Mouse (Mus musculus) heart, embryonic 10.5 days (tissue): ENCODE data around the gene Zfp773. TPM values are rescaled to one million over a fixed set of nuclear protein-coding genes. Genes with fewer than 3 reads are reported as not detected.
A peak's percentile ranks its signal among the peaks of the same experiment; 100 is the strongest.
"Not testable (repeated sequence)": the region's sequence is repeated elsewhere in the genome, so short reads cannot be mapped to it uniquely, and the experiment has no call there.

Source experiments
- DNase-seq: peaks from one replicate; pipeline ENCODE4 v3.0.0-alpha.2; 2017; ENCODE audit warnings: low spot score
- H3K27ac ChIP-seq: fragments of 300-500 bp; sonication (generic); 2 replicates; pipeline ENCODE4 v1.5.1; 2016; ENCODE audit warnings: mild to moderate bottlenecking
- H3K27me3 ChIP-seq: fragments of 300-500 bp; sonication (generic); 2 replicates; pipeline ENCODE4 v1.6.1; 2016; ENCODE audit warnings: mild to moderate bottlenecking; ENCODE audit not compliant: poor library complexity, insufficient read depth, severe bottlenecking
- H3K36me3 ChIP-seq: fragments of 300-500 bp; sonication (generic); 2 replicates; pipeline ENCODE4 v1.6.1; 2016; ENCODE audit warnings: mild to moderate bottlenecking, moderate library complexity
- H3K4me1 ChIP-seq: fragments of 300-500 bp; sonication (generic); 2 replicates; pipeline ENCODE4 v1.6.1; 2016; ENCODE audit warnings: mild to moderate bottlenecking
- H3K4me3 ChIP-seq: fragments of 300-500 bp; sonication (generic); 2 replicates; pipeline ENCODE4 v1.5.1; 2016; ENCODE audit warnings: mild to moderate bottlenecking, moderate library complexity
- H3K9me3 ChIP-seq: fragments of 300-500 bp; sonication (generic); 2 replicates; pipeline ENCODE4 v1.6.1; 2016; ENCODE audit warnings: mild to moderate bottlenecking, moderate library complexity
- WGBS: fragments of 180-500 bp; shearing (Covaris S2); methylation state at CpG from one replicate; pipeline ENCODE4 v1.1.7; 2016; 5-methylcytosine and 5-hydroxymethylcytosine counted together
- polyA plus RNA-seq: library from polyadenylated mRNA; unstranded; fragments of >200 nt; fragmentation: Nextera tagmentation; extraction: Ambion mirVana; gene quantifications from 2 replicates; pipeline ENCODE4 v1.2.1, GENCODE M21; 2016

Gene Zfp773
- polyA plus RNA-seq: 0.58 and 1.1 TPM in 2 replicates

DNA sequence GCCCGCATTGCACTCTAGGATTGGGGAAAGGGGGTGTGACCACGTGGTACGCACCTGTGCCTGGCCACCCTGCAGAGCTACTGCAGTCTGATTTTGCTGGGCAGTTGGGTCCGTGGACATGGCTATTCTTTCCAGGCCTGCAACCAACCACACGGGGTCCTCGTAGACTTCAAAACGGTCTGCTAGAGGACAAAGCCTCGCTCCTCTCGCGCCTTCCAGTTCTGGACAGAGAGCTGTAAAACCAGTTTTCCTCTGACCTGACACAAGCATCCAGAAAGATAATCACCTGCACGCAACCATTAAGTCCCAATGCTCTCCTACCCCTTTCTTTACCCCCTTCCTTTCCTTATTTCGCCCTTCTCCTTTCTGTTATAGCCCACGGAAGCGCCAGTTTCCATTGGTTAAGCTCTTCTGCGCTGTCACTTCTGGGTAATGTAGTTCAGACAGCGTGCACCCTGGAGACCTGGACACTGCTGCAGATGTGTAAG is at the start of gene Zfp773:
Zfp773 (minus strand) TSS at position 377 of the 488 bp plus-strand sequence.
- Histone ChIP-seq H3K27me3 (no peaks in the 10 kb centered on the region), H3K4me1 (no peaks in the 10 kb centered on the region), H3K9me3 (no peaks in the 10 kb centered on the region), H3K27ac (peak within 1 kb of the TSS; percentile 82), H3K4me3 (peak within 1 kb of the TSS; percentile 62), H3K36me3 (no peaks in the 10 kb centered on the region)
- peak; percentile 83 for DNase-seq
- 11% methylated on average over 16 of the region's 16 CpGs for WGBS

DNA sequence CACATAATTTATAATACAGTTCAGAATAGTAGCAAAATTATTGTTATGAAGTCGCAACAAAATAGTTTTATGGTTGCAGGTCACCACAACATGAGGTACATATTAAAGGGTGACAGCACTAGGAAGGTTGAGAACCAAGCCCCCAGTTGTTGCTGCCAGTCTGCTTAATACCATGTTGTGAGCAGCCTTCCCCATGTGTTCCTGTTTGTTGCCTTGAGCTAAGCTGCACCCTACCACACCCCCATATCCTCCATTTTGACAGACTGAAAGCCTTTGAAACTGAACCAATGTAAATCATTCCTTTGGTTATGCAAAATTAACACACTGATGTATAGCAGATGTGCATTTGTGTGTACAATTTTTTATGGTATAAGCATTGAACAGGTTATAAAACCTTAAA is 49.3 kb upstream of the Zfp773 start:
- Histone ChIP-seq H3K9me3 (no peaks in the 10 kb centered on the region), H3K4me1 (no peaks in the 10 kb centered on the region), H3K36me3 (peaks cover 22% of the 10 kb centered on the region), H3K27me3 (no peaks in the 10 kb centered on the region), H3K27ac (no peak overlapping the region), H3K4me3 (no peak overlapping the region)
- no peak for DNase-seq
- WGBS: 83% methylated on average over 1 of the region's 1 CpGs

- DNase-seq: peak; percentile 76
- Histone ChIP-seq H3K27me3 (no peaks in the 10 kb centered on the region), H3K36me3 (peaks cover 12% of the 10 kb centered on the region), H3K27ac (peak within 1 kb of the TSS; percentile 72), H3K4me3 (peak within 1 kb of the TSS; percentile 70), H3K4me1 (peaks cover 3% of the 10 kb centered on the region; the same call in 1 of the 2 replicates), H3K9me3 (no peaks in the 10 kb centered on the region)
- 3% methylated on average over 26 of the region's 26 CpGs for WGBS
Observed at GRCm38 (mm10) chr7:7171227-7172147, 34.9 kb upstream of the Zfp773 start, which contains the start of gene Zfp418. Gene Zfp418, plus strand, starts transcription at chr7:7171330.

GRCm38 (mm10) chr7:7145991-7146608 is 9.5 kb upstream of the Zfp773 start:
- Histone ChIP-seq H3K4me3 (no peak overlapping the region), H3K27me3 (no peaks in the 10 kb centered on the region), H3K4me1 (no peaks in the 10 kb centered on the region), H3K27ac (no peak overlapping the region), H3K36me3 (no peaks in the 10 kb centered on the region), H3K9me3 (peaks cover 7% of the 10 kb centered on the region; the same call in 1 of the 2 replicates)
- no peak for DNase-seq
- WGBS: 84% methylated on average over 15 of the region's 15 CpGs

GRCm38 (mm10) chr7:7144215-7144614 is 7.7 kb upstream of the Zfp773 start:
- Histone ChIP-seq H3K9me3 (peaks cover 7% of the 10 kb centered on the region; the same call in 1 of the 2 replicates), H3K27ac (no peak overlapping the region), H3K36me3 (no peaks in the 10 kb centered on the region), H3K4me1 (no peaks in the 10 kb centered on the region), H3K27me3 (no peaks in the 10 kb centered on the region), H3K4me3 (no peak overlapping the region)
- DNase-seq: no peak
- 68% methylated on average over 1 of the region's 1 CpGs for WGBS

GRCm38 (mm10) chr7:7132751-7133150 is 3.8 kb downstream of the Zfp773 start:
- no peaks in the 10 kb centered on the region for H3K9me3 ChIP-seq
- no peaks in the 10 kb centered on the region for H3K36me3 ChIP-seq
- DNase-seq: no peak
- H3K4me1 ChIP-seq: no peaks in the 10 kb centered on the region
- WGBS: 71% methylated on average over 8 of the region's 8 CpGs
- H3K27ac ChIP-seq: no peak overlapping the region
- no peaks in the 10 kb centered on the region for H3K27me3 ChIP-seq
- no peak overlapping the region for H3K4me3 ChIP-seq

GRCm38 (mm10) chr7:7130491-7131124 is 5.9 kb downstream of the Zfp773 start:
- 88% methylated on average over 15 of the region's 15 CpGs for WGBS
- not testable (repeated sequence) for H3K27me3 ChIP-seq, H3K4me3 ChIP-seq

DNA sequence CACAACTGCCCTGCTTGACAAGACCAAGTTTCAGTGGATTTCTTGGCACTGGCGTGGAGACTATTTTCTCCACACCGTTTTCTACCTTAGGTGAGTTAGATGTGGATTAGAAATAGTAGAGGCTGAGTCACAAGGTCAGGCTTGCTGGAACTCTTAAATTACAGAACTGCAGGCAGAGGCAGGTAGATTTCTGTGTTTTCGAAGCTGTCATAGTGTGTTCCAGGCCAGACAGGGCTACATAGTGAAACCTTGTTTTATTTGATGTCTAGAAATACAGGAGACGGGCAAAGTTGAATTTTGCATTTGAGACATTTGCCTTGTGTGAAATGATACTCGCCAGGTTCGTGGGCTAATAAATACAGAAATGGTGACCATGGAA is 15.0 kb downstream of the Zfp773 start:
- Histone ChIP-seq H3K9me3 (no peaks in the 10 kb centered on the region), H3K36me3 (peaks cover 21% of the 10 kb centered on the region), H3K4me1 (0 out of 2 replicates have a peak, but pooled peaks cover 3% of the 10 kb centered on the region), H3K27me3 (no peaks in the 10 kb centered on the region), H3K27ac (peak overlapping the region; percentile 80), H3K4me3 (peak overlapping the region; percentile 70)
- WGBS: 47% methylated on average over 6 of the region's 6 CpGs
- DNase-seq: no peak

More at GRCm38 (mm10) chr7:7130491-7131124, 5.9 kb downstream of the Zfp773 start:
- not testable (repeated sequence) for H3K4me1 ChIP-seq, H3K9me3 ChIP-seq, DNase-seq, H3K27ac ChIP-seq, H3K36me3 ChIP-seq

DNA sequence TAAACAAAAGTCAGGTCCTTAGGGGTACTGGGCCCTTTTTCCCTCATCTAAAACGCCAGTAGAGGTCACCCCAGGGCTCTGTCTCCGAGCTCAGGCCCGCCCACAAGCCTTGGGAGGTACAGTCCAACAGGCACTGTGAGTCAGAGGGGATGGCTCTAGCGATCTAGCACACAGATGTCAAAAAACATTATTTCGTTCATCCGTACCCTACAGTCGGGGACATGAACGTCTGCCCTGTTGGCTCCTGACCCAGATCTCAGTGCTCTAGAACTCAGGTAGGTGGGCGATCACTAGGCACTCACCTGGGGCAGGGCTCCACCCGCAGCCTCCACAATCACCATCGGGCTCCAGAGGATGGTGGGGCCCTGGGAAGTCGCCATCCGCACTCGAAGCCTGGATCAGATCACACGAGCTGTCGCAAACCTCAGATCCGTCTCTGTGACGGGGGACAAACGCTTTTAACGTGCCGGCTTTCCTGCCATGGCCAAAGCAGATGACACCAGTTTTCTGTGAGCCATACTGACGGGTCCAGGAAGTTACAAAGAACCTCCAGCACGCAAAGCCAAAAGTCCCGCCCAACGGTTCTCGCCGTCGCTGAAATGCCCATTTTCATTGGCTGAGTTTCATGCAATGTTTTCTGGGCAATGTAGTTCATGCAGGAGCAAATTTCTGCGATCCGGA is 15.5 kb downstream of the Zfp773 start, which contains the start of gene Zfp954:
Zfp954 (minus strand) TSS at position 568 of the 681 bp plus-strand sequence.
- under 1% methylated on average over 30 of the region's 30 CpGs for WGBS
- no peaks in the 10 kb centered on the region for H3K27me3 ChIP-seq
- H3K27ac ChIP-seq: peak within 1 kb of the TSS; percentile 80
- peak; percentile 94 for DNase-seq
- 0 out of 2 replicates have a peak, but pooled peaks cover 3% of the 10 kb centered on the region for H3K4me1 ChIP-seq
- H3K9me3 ChIP-seq: no peaks in the 10 kb centered on the region
- H3K4me3 ChIP-seq: peak within 1 kb of the TSS; percentile 70
- peaks cover 26% of the 10 kb centered on the region for H3K36me3 ChIP-seq

DNA sequence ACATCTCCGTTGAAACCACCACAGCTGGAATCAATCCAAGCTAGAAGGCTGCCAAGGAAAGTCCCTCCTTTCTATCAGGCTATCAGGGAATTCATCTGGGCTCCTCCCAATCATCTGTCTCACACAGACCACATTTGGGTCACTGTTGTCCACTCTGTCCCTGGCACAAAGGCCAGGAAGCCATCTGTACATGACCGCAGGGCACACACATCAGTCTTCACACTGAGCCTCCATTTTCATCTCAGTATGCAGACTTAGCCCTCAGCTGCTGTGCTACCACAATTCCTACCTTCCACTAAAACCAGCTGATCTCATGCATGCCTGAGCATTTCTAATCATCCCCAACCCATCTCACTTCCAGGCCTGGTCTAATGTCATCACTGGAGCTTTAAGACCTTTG is 18.1 kb downstream of the Zfp773 start:
- Histone ChIP-seq H3K4me1 (0 out of 2 replicates have a peak, but pooled peaks cover 3% of the 10 kb centered on the region), H3K9me3 (no peaks in the 10 kb centered on the region), H3K36me3 (peaks cover 48% of the 10 kb centered on the region), H3K4me3 (no peak overlapping the region), H3K27ac (no peak overlapping the region), H3K27me3 (no peaks in the 10 kb centered on the region)
- no peak for DNase-seq
- 86% methylated on average over 2 of the region's 2 CpGs for WGBS

GRCm38 (mm10) chr7:7108501-7108900 is 28.1 kb downstream of the Zfp773 start:
- DNase-seq: no peak
- Histone ChIP-seq H3K9me3 (peaks cover 9% of the 10 kb centered on the region), H3K4me3 (no peak overlapping the region), H3K36me3 (no peaks in the 10 kb centered on the region), H3K4me1 (no peaks in the 10 kb centered on the region), H3K27ac (no peak overlapping the region), H3K27me3 (no peaks in the 10 kb centered on the region)
- 80% methylated on average over 7 of the region's 7 CpGs for WGBS
